Mouse (Mus musculus): ENCODE measurements at regions not wholly inside any gene's neighbourhood (a gene's known extent, or its start where the extent isn't known, plus 50 kb on each side); places are given as distances from the start of the nearest gene placed in this dataset.

- no peak for TF ChIP-seq CTCF (IDR thresholded peaks at IDR 0.05; ENCODE audit: low read depth, low read length)
- TF ChIP-seq POLR2A (IDR thresholded peaks at IDR 0.05; ENCODE audit: extremely low read depth, insufficient read depth, low read length), result no peak
Measured at GRCm38 (mm10) chr1:35961923-35962322, 106.3 kb upstream of the Hs6st1 start.
